Mouse (Mus musculus): ENCODE measurements at regions not wholly inside any gene's neighbourhood (a gene's known extent, or its start where the extent isn't known, plus 50 kb on each side); places are given as distances from the start of the nearest gene placed in this dataset.

DNA sequence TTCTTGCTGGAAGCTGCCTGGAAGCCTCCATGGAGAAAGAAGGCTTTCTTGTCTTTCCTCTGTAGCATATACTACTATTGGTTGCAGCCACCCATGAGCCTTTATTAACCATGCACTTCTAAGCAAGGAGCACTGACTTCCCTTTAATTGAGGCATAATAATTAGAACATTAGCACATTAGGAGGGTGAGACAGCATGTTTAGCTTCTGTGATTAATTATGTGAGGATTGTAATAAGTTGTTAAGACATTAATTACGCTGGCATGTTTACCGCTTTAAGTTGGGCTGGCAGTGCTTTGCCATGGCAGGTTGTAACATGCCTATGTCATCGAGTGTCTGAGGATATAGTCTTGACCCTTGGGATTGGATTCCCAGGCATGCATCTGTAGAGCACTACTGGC, 391.7 kb downstream of the Brinp2 start:
- no peak for DNase-seq

DNA sequence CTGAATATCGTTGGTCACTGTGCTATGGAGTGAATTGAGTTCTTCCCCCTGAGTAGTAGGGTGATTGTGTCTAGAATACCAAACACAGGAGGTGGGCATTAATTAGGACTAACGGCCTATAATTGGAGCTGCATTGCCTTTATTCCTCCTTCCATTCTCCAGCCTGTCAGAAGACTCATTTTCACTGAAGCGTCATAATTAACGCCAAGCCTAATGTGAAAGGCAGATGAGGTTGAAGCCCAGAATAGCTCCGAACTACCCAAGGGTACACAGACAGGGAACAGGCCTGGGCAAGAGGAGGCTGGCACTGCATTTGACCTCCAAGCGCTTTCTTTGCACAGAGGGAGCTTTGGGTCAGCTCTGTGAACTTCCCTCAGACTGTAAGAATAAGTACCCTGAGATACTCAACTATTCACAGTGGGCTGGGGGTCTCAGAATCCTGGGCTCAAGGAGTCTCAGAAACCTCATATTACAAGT, 386.5 kb downstream of the Brinp2 start:
- peak; percentile 96 for DNase-seq

GRCm38 (mm10) chr1:157973373-157974232, 382.5 kb downstream of the Brinp2 start:
- DNase-seq, result no peak

DNA sequence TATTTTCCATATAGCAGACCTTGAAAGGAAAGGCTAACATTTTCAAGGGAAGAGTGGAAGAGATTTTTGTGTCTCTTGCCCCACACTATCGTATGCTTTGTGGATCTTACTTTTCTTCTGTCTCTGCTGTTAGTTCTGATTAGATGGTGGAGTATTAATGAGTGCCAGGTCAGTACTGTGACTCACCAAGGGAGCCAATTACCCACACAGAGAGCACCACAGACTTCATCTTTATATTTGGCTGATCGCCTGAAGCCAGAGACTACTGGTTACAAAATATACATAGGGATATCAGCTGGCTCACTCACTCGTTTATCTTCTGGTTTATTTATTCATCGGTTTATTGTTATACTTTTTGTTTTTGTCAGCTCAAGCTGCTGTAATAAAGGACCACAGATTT, 381.5 kb downstream of the Brinp2 start:
- DNase-seq, result peak; percentile 27

DNA sequence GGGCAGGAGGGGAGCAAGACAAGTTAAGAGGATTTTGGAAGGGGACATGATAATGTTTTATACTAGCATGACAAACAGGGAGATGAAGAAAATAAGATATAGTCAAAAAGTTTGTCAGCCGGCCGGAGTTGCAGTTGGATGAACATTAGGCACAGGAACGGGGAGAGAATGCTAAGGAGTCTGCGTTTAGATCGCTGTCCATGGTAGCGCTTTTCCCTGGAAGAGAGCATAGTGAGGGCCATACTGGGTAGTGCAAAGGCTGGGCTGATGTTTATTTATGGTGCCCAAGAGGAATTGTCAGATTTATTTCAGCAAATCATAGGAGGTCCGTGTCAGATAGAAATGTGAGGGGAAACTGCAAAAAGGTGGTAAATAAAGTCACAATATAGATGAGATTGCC, 337.0 kb downstream of the Brinp2 start:
- peak; percentile 38 for DNase-seq

GRCm38 (mm10) chr1:158039756-158040155, 316.4 kb downstream of the Brinp2 start:
- DNase-seq, result peak; percentile 17

DNA sequence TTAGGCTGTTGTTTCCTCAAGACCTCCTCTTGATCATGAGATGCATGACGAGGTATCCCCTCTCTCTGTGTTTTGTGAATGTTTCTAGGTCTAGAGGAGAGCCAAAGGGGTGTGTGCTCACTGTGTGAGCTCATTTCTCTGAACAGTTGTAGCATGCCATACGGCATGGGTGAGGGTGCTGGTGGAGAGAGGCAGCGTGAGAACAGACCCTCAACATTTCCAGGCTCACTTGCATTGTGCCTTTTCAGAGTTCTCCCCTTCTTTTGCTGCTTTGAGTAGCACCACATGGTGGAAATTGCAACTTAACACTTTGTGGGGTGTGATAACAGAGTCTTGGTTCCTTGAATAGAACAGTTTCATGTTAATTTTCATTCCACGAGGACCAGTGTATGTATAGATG, 315.8 kb downstream of the Brinp2 start:
- DNase-seq, result no peak

DNA sequence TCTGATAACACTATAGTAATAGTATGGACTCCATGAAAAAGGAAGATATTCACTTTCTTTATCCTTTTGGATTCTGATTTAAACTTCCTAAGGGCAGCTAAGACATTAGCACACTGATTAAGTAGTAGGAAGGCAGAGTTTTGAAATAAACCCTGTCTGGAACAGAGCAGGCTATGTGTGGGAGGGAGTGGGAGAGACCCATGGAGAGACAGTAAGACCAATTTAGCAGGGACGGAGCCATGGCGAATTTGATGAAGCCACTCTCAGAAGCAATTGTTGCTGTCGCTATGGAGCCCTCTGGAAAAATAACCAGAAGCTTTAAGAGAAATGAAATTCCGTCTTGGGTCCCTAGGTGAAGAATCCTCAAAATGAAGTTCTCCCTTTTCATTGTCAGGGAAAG, 303.5 kb downstream of the Brinp2 start:
- no peak for DNase-seq

DNA sequence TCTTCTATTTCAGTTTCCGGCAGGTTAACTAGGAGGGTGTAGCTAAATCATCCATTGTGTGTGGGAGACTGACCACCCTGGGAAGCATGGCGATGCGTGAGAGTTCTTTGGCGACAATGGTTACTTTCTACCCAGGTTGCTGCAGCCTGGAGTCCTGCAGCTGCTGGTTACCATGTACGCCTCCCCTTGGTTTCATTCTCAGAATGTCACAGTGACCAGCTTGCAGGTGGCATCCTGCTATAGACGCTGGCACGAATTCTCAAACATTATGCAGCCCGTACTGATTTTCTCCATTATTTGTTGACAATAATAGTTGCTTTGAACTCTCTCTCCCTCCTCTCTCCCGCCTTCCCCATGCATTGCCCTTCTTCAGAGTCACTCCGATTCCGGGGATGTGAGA, 301.2 kb downstream of the Brinp2 start:
- DNase-seq, result no peak

DNA sequence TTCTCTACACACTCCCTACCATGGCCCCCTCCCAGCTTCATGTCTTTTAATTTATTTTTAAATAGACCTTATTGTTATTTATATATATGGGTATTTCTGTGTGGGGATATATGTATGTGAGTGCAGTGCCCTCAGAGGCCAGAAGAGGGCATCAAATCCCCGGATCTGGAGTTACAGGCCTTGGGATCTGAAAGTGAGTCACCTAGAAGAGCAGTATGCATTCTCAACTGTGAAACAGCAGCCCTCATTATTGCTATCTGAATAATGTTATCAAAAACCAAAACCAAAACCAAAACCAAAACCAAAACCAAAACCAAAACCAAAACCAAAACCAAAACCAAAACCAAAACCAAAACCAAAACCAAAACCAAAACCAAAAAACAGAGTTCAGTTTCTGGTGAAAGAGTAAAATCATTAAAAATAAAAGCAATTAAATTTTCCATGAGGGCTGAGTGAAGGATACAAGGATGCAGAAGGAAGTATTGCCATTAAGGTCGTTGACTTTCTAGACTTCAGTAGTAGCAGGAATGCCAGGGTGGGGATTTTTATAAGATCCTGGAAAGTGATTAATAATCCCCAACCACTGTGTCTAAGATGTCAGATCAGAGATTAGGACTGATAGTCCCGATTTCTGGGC, 299.0 kb downstream of the Brinp2 start:
- DNase-seq, result no peak

GRCm38 (mm10) chr1:158057789-158058188, 298.3 kb downstream of the Brinp2 start:
- DNase-seq, result no peak

DNA sequence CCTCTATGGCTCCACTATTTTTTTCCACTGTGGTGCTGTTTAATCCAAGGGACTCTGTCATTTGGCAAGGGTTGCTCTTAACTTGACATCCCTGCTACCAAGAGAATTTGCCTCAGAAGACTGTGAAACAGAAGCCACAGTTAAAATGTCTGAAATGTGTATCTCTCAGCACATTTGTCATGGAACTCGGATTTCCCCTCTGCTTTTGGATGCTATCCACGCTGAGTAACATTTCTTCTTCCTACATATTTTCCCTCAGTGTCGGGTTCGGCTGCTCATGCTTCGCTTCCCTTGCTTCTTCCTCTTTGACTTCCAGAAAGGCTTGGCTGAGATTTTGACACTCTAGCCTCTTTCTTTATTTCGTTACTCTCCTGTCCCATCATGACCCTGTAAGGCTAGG, 294.1 kb downstream of the Brinp2 start:
- no peak for DNase-seq

GRCm38 (mm10) chr1:158082181-158082580, 273.9 kb downstream of the Brinp2 start:
- no peak for DNase-seq

DNA sequence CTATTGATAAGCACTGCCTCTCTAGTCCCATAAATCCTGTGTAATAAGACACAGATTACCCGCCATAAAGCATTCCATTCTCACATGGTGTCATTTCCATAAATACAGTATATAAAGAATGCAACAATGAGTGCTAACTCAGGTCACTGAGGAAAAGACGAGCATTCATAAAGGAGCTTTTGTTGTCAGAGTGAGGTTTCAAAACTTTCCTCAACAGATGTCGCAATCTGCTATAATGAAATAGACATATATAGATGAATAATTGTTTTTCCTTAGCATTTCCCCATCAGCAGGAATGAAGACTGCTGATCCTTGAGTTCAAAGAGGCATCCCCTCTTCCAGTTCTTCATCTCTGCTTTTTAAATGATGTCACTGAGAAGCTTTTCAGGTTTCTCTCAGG, 270.3 kb downstream of the Brinp2 start:
- DNase-seq, result no peak

DNA sequence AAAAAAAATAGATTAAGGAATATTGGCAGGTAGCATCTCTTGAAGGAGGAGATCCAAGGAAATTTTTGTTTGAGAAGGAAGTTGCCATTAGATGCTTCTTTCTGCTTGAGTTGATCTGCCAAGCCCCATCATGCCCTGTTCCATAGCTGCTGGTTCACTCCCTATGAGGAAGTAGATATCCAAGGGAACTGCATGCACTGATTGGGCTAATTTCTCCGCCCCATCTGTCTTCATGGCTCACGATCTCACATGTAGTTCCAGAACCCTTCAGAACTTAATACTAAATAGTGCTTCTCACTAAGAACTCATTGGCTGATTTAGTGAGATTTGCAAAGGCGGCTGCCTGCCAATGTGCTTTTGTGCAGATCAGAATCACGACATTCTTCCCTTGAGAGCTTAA, 258.6 kb downstream of the Brinp2 start:
- no peak for DNase-seq

GRCm38 (mm10) chr1:158119708-158120107, 236.4 kb downstream of the Brinp2 start:
- no peak for DNase-seq

- DNase-seq, result peak; percentile 57
These were observed 231.2 kb downstream of the Brinp2 start for GRCm38 (mm10) chr1:158124902-158125301.

GRCm38 (mm10) chr1:158126272-158126671, 229.9 kb downstream of the Brinp2 start:
- no peak for DNase-seq

GRCm38 (mm10) chr1:158129243-158129770, 226.8 kb downstream of the Brinp2 start:
- DNase-seq, result no peak

- DNase-seq, result peak; percentile 83
These were observed 208.6 kb downstream of the Brinp2 start for GRCm38 (mm10) chr1:158147525-158147924.

DNA sequence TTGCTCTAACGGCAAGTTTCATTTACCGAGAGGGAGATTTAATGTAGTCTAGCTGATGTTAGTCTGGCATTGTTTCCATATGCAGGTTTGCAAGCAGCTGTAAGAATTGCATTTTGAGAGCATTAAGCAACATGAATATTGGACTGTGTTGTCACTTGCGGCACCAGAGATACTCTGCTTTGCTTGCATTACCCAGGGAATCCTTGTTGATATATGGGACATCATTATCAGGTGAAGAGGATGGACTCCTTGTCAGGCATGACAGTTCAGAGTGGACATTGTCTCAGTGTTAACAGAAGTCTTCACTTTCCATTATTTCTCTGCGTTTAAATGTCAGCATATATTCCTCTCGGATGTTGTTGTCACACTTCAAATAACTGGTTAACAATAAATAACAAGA, 208.1 kb downstream of the Brinp2 start:
- no peak for DNase-seq

DNA sequence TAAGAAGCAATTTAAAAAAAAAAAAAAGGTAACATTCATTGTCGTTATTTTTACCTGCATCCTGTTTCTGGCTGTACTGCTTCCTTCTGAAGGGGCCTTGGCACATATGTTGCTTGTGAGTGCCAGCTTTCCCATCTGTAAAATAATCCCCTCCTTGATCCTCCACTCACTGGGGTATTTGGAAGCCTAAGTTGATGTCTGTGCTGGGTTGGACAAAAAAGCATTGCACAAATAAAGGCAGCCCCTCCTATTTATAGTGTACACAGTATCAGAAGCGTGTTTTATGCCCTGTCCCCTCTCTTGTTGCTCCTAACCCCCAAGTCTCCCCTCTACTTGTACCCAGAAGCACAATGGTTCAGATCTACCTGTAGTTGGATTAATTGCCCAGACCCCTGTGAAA, 195.0 kb downstream of the Brinp2 start:
- DNase-seq, result peak; percentile 35

GRCm38 (mm10) chr1:158161533-158161932, 194.6 kb downstream of the Brinp2 start:
- peak; percentile 69 for DNase-seq

DNA sequence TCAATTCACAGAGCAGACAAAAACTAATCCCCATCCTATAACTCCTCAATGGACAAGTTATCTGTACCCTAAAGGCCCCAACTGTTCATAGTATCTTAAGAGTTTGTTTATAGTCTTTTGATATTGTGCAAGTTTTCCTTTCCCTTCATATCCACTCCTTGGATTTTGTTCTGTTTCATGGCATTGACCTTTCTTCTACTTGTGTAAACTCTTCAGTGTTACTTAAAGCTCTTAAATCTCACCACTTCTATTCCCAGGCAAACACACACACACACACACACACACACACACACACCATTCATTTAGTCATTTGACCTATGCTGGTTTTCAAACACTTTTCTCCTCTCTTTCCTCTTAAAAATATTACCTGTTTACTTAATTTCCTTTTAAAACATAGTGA, 192.7 kb downstream of the Brinp2 start:
- no peak for DNase-seq

All from retina, postnatal 1 day (tissue).